Mouse (Mus musculus): Measurements from ENCODE around the gene Ninj2. TPM values are rescaled to one million over a fixed set of nuclear protein-coding genes. Genes with fewer than 3 reads are reported as not detected.

Ninj2 gene
- total RNA-seq, 2 experiments from 2014 or later: 1.2 to 1.8 TPM

DNA sequence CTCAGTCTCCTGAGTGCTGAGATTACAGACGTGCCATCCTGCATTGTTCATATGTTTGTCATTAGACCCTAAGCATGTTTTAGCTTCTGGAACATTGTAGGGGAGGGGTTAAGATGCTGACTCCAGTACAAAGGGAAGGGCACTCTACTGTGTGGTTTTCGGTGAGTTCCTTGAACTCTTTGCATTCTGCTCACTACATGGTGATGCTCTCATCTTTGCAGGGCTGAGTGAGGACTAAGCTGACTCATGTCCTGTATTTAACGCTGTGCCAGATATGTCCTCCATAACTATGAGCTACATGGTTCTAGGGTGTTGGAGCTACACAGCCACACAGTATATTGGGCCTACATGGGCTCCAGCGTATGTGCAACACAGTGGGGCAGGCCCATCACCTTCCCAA, 97.2 kb downstream of the Ninj2 start:
- intact Hi-C loops (cut with DNase I): loop anchor here (5.0 kb wide), 1 partner anchor 78 kb away; no protein-coding TSS in a partner anchor
- DNase-seq (ENCODE audit: low spot score in 2 of 2): no peak

GRCm38 (mm10) chr6:120190912-120191311, 97.8 kb downstream of the Ninj2 start:
- intact Hi-C loops (cut with DNase I): loop anchor here (5.0 kb wide), 1 partner anchor 79 kb away; no protein-coding TSS in a partner anchor
- DNase-seq (ENCODE audit: low spot score in 2 of 2): no peak

GRCm38 (mm10) chr6:120191396-120192170, 98.4 kb downstream of the Ninj2 start:
- intact Hi-C loops (cut with DNase I): loop anchor here (5.0 kb wide), 1 partner anchor 79 kb away; no protein-coding TSS in a partner anchor
- DNase-seq (ENCODE audit: low spot score in 2 of 2): no peak

DNA sequence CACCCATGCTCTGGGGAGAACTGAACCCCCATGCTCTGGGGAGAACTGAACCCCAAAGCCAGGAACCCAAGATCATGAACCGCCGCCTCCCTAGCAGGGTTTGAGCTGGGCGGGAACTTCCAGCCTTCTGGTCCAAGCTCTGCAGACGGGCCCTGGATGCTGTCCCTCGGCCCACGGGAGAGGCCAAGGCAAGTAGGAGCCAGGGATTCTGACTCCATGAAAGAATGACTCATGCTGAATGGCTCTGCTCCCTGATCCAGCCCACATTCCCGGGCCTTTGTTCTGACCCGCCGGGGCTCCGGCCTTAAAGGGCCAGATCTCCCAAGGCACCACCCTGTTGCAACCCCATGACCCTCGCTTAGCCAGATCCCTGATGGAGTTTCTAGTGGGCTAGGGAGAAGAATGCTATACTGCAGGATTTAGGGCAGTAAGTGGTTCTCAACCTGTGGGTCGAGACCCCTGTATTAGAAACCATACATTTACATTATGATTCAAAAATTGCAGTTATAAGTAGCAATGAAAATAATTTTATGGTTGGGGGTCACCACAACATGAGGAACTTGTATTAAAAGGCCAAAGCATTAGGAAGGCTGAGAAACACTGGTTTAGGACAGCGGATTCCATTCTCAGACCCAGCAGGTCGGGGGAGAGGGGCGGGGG, 99.2 kb downstream of the Ninj2 start:
- peak in 1 of 2 experiments; percentile 50 for DNase-seq (ENCODE audit: low spot score in 2 of 2)
- intact Hi-C loops (cut with DNase I): loop anchor here (5.0 kb wide), 1 partner anchor 80 kb away; no protein-coding TSS in a partner anchor

- DNase-seq (ENCODE audit: low spot score in 2 of 2): peak; percentile 85 to 86
- intact Hi-C loops (cut with DNase I): loop anchor here (1.0 to 5.0 kb wide), 3 partner anchors 81 to 192 kb away; no protein-coding TSS in a partner anchor
Observed at GRCm38 (mm10) chr6:120193174-120193573, 100.0 kb downstream of the Ninj2 start.

DNA sequence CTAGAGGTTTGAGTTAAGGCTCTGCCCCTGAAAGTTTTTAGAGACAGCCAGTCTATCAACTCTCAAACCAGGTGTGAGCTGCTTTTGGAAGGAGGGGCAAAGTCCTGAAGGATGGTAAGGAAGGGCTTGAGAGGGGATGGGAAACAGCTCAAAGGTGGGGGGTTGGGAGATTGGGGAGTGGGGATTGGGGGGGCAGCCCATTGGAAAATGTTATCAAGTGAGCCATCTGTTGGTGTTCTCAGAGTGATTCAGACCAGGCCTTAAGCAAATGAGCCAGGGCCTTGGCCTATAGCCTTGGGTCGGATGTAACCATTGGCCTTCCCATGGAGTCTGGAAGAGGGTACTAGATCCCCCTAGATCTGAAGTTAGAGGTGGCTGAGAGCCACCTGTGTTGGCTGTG, 100.6 kb downstream of the Ninj2 start:
- intact Hi-C loops (cut with DNase I): loop anchor here (1.0 to 5.0 kb wide), 3 partner anchors 81 to 192 kb away; no protein-coding TSS in a partner anchor

GRCm38 (mm10) chr6:120194305-120194704, 101.2 kb downstream of the Ninj2 start:
- no peak for DNase-seq (ENCODE audit: low spot score in 2 of 2)
- intact Hi-C loops (cut with DNase I): loop anchor here (5.0 kb wide), 1 partner anchor 82 kb away; no protein-coding TSS in a partner anchor

More for the DNA sequence above, 100.6 kb downstream of the Ninj2 start:
- DNase-seq (ENCODE audit: low spot score in 2 of 2): no peak

- no peak for DNase-seq (ENCODE audit: low spot score in 2 of 2)
- intact Hi-C loops (cut with DNase I): loop anchor here (5.0 kb wide), 3 partner anchors 83 to 713 kb away; no protein-coding TSS in a partner anchor
Observed at GRCm38 (mm10) chr6:120194963-120195362, 101.8 kb downstream of the Ninj2 start.

GRCm38 (mm10) chr6:120196837-120197236, 103.7 kb downstream of the Ninj2 start:
- intact Hi-C loops (cut with DNase I): loop anchor here (5.0 kb wide), 2 partner anchors 405 to 715 kb away; no protein-coding TSS in a partner anchor
- peak in 1 of 2 experiments; percentile 42 for DNase-seq (ENCODE audit: low spot score in 2 of 2)

GRCm38 (mm10) chr6:120197964-120198363, 104.8 kb downstream of the Ninj2 start:
- intact Hi-C loops (cut with DNase I): loop anchor here (1.0 to 5.0 kb wide), 3 partner anchors 197 to 716 kb away; no protein-coding TSS in a partner anchor
- peak; percentile 64 to 69 for DNase-seq (ENCODE audit: low spot score in 2 of 2)

DNA sequence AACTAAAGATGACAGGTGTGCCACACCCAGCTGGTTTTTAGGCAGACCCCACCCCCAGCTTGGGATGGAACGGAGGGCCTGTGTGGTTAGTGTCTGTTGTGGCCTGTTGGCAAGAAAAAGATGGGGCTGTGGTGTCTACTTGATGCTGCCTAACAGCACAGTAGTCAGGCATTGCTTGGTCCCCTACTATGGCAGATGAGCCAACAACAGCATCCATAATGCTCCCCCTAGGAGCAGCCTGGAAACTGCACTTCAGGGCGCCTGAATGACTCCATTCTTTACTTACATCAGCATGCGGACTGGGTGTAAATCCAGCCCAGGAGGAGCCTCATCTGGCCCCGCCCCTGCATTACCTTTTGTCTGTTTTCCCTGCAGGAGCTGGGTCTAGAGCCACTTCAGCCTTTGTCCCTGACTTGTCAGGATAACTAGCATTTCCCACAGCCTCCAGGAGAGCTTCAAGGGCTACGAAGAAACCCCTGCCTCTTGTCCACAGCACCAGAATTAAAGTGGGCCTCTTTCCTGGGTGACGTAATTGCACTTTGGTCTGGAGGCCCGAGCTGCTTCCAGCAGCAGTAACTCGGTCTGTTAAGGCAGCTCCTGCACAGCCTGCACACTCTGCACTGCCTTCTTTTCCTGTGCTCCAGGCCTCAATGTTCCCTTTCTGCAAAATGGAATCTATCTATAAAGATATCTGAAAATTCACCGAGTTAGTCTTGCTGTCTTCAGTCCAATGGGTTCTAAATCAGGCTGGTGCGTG, 106.7 kb downstream of the Ninj2 start:
- intact Hi-C loops (cut with DNase I): loop anchor here (5.0 kb wide), 2 partner anchors 408 to 718 kb away; no protein-coding TSS in a partner anchor
- no peak for DNase-seq (ENCODE audit: low spot score in 2 of 2)

DNA sequence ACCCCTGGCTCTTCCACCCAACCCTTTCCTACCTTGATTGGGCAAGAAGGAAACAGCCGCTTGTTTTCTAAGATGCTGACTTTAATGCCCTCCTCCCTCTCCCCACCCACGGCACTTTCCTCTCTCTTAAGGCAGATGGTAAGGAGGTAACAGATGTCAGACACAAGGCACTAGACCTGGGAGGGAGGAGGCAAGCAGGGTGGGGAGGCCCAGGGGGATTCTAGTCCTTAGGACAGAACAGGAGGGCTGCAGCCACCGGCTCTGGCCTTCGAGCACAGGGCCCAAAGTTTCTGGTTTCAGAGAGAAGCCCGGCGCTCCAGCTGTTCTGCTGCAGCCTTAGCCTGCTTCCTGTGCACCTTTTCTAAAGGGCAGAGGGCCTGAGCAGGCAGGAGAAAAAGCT, 108.8 kb downstream of the Ninj2 start:
- no peak for DNase-seq (ENCODE audit: low spot score in 2 of 2)
- intact Hi-C loops (cut with DNase I): no loop called here

- intact Hi-C loops (cut with DNase I): no loop called here
- no peak for DNase-seq (ENCODE audit: low spot score in 2 of 2)
Observed at GRCm38 (mm10) chr6:120202406-120202805, 109.3 kb downstream of the Ninj2 start.

GRCm38 (mm10) chr6:120206586-120206985, 113.4 kb downstream of the Ninj2 start:
- intact Hi-C loops (cut with DNase I): no loop called here

DNA sequence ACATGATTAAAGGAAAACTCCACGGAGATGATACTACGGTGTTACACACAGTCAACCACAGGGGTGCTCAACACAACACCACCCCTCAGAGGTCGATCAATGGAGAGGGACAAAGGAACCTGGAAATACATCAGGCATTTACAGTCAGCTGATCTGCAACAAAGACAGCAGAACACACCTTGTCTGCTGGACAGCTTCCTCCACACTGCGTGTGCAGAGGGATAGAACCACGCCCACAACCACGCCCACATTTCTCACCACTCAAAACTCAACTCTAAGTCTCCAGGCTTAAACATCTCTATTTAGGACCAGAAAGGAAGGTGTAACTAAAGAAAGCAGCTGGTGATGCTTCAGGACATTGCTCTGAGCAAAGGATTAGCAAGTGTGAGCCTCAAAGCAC, 118.4 kb downstream of the Ninj2 start:
- intact Hi-C loops (cut with DNase I): no loop called here
- no peak for DNase-seq (ENCODE audit: low spot score in 2 of 2)

More at GRCm38 (mm10) chr6:120206586-120206985, 113.4 kb downstream of the Ninj2 start:
- DNase-seq (ENCODE audit: low spot score in 2 of 2): no peak

- DNase-seq (ENCODE audit: low spot score in 2 of 2): no peak
Observed at GRCm38 (mm10) chr6:120216702-120217101, 123.6 kb downstream of the Ninj2 start.

GRCm38 (mm10) chr6:120219281-120219680, 126.1 kb downstream of the Ninj2 start:
- DNase-seq (ENCODE audit: low spot score in 2 of 2): no peak
- intact Hi-C loops (cut with DNase I): loop anchor here (1.0 kb wide), 1 partner anchor 28 kb away; no protein-coding TSS in a partner anchor

More at GRCm38 (mm10) chr6:120216702-120217101, 123.6 kb downstream of the Ninj2 start:
- intact Hi-C loops (cut with DNase I): no loop called here

GRCm38 (mm10) chr6:120222669-120223068, 129.5 kb downstream of the Ninj2 start:
- intact Hi-C loops (cut with DNase I): loop anchor here (1.0 kb wide), 1 partner anchor 79 kb away; no protein-coding TSS in a partner anchor
- DNase-seq (ENCODE audit: low spot score in 2 of 2): peak; percentile 38 to 67

DNA sequence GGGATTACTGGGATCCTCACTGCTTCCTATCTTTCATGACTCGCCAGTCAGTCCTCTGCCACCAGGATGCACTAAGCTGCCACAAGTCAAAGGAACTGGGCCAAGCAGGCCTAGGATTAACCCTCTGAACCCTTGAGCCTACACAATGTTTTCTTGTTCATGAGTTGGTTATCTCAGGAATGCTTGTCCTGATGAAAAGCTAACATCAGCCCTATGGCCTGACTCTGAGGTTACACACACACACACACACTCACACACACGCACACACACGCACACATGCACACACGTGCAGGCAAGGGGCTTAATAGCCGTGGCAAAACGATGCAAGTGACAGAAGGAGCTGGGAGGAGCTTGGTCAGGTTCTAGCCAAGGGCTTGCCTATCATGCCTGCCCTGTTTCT, 132.2 kb downstream of the Ninj2 start:
- DNase-seq (ENCODE audit: low spot score in 2 of 2): no peak
- intact Hi-C loops (cut with DNase I): no loop called here
